Mouse (Mus musculus): ENCODE measurements around the gene Cadm4.
"Not testable (repeated sequence)": the region's sequence is repeated elsewhere in the genome, so short reads cannot be mapped to it uniquely, and the experiment has no call there.

Cadm4 gene

GRCm38 (mm10) chr7:24469126-24469525 lies 12.7 kb upstream of the Cadm4 start:
- DNase-seq = no peak

- no peak for DNase-seq
These were observed 11.5 kb upstream of the Cadm4 start for GRCm38 (mm10) chr7:24470356-24470755.

- DNase-seq = no peak
These were observed 9.4 kb upstream of the Cadm4 start for GRCm38 (mm10) chr7:24472442-24472841.

GRCm38 (mm10) chr7:24472937-24473336 lies 8.9 kb upstream of the Cadm4 start:
- peak; percentile 46 for DNase-seq

- peak; percentile 63 for DNase-seq
These were observed 7.8 kb upstream of the Cadm4 start for GRCm38 (mm10) chr7:24473913-24474529.

- DNase-seq = no peak
These were observed 6.9 kb upstream of the Cadm4 start for GRCm38 (mm10) chr7:24474811-24475506.

GRCm38 (mm10) chr7:24476338-24476737 lies 5.5 kb upstream of the Cadm4 start:
- no peak for DNase-seq

- no peak for DNase-seq
These were observed 5.0 kb upstream of the Cadm4 start for GRCm38 (mm10) chr7:24476856-24477255.

- DNase-seq = no peak
These were observed 2.9 kb upstream of the Cadm4 start for GRCm38 (mm10) chr7:24478911-24479310.

- no peak for DNase-seq
These were observed 2.1 kb upstream of the Cadm4 start for GRCm38 (mm10) chr7:24479685-24480084.

- DNase-seq = no peak
These were observed 1.5 kb upstream of the Cadm4 start for GRCm38 (mm10) chr7:24480121-24480941.

- DNase-seq = no peak
These were observed 793 bp upstream of the Cadm4 start for GRCm38 (mm10) chr7:24480986-24481473.

GRCm38 (mm10) chr7:24482208-24483020 lies 591 bp downstream of the Cadm4 start:
- no peak for DNase-seq

- not testable (repeated sequence) for DNase-seq
These were observed 1.5 kb downstream of the Cadm4 start for GRCm38 (mm10) chr7:24483291-24483690.

GRCm38 (mm10) chr7:24485481-24485880 lies 3.7 kb downstream of the Cadm4 start:
- no peak for DNase-seq

- DNase-seq = no peak
These were observed 4.9 kb downstream of the Cadm4 start for GRCm38 (mm10) chr7:24486654-24487130.

- DNase-seq = no peak
These were observed 5.6 kb downstream of the Cadm4 start for GRCm38 (mm10) chr7:24487403-24487802.

- DNase-seq = no peak
These were observed 6.5 kb downstream of the Cadm4 start for GRCm38 (mm10) chr7:24488303-24488702.

GRCm38 (mm10) chr7:24499856-24500577 lies 18.2 kb downstream of the Cadm4 start:
- no peak for DNase-seq

GRCm38 (mm10) chr7:24500929-24501328 lies 19.1 kb downstream of the Cadm4 start:
- DNase-seq = peak; percentile 45

- peak; percentile 17 for DNase-seq
These were observed 19.7 kb downstream of the Cadm4 start for GRCm38 (mm10) chr7:24501492-24501891.

GRCm38 (mm10) chr7:24504004-24504403 lies 22.2 kb downstream of the Cadm4 start:
- no peak for DNase-seq
